Comparison of ENCODE assay signal across 10 mouse cellular contexts in genomic region chr3:14783198-14783597, GRCm38 (mm10). TPM values are rescaled to one million over a fixed set of nuclear protein-coding genes. Genes with fewer than 3 reads are reported as not detected.
"Had no signal": no experiment of that assay in that cellular context is flagged by ENCODE, and none has a peak within 500 bp of the region (broad histone marks: within the 10 kb centered on the region; RNA-seq: fewer than 3 reads in every experiment).

No protein-coding gene starts in this region.

RNA-seq across cellular contexts. Expression of gene Car1, which starts 25.0 kb away (rescaled TPM):
- total RNA-seq: gastrocnemius, postnatal 14 days; heart, adult 18-20 months; heart, adult 2 months; heart, adult 8-10 months had no signal
- polyA plus RNA-seq: forebrain, embryonic 12.5 days; forebrain, embryonic 13.5 days; forebrain, embryonic 14.5 days; forebrain, embryonic 15.5 days; forebrain, embryonic 16.5 days; frontal cortex, adult 2 months had no signal
